Mouse (Mus musculus) heart, postnatal 25 days (tissue): ENCODE measurements around the gene Vmn1r70. TPM values are rescaled to one million over a fixed set of nuclear protein-coding genes. Genes with fewer than 3 reads are reported as not detected.

Experiments
- DNase-seq: peaks from one replicate; pipeline ENCODE4 v3.0.0; 2022; ENCODE audit warnings: low spot score
- intact Hi-C: fragments of 180-260 bp; cut with DNase I; formaldehyde crosslinking; loops from one replicate; pipeline ENCODE4 v1.15.1; 2025
- total RNA-seq, 2 experiments: library from RNA; stranded (reverse); gene quantifications; 2 replicates each; pipeline ENCODE4 v1.2.3; 2021

Gene Vmn1r70
- not detected for total RNA-seq

- no peak for DNase-seq
- intact Hi-C loops: no loop called here
Measured at GRCm38 (mm10) chr7:10631232-10631631, at the start of gene Vmn1r70. Gene Vmn1r70, plus strand, starts transcription at chr7:10631532.

GRCm38 (mm10) chr7:10613559-10613958, 17.8 kb upstream of the Vmn1r70 start, which contains the start of gene Vmn1r69:
Gene Vmn1r69, minus strand, starts transcription at chr7:10613659.
- no peak for DNase-seq
- intact Hi-C loops: no loop called here

Other genes with a start within 250 kb of the Vmn1r70 start
- gene Vmn1r67, start 188.2 kb upstream of the Vmn1r70 start, total RNA-seq: not detected
- gene Zik1, start 136.1 kb upstream of the Vmn1r70 start, total RNA-seq: 1 to 10 TPM; 1.8 to 2.1 TPM
- gene Vmn1r68, start 73.0 kb upstream of the Vmn1r70 start, total RNA-seq: not detected
- gene Vmn1r69, start 17.9 kb upstream of the Vmn1r70 start, total RNA-seq: not detected
- gene Nlrp4b, start 56.3 kb downstream of the Vmn1r70 start, total RNA-seq: not detected
- gene Vmn1r71, start 122.8 kb downstream of the Vmn1r70 start, total RNA-seq: not detected